Mouse (Mus musculus) A20 (cell line): ENCODE measurements around the gene Dynlrb1.

ENCODE experiments used
- DNase-seq: peaks from one replicate; pipeline ENCODE4 v3.0.0-alpha.2; 2011; ENCODE audit warnings: low read depth, low spot score

Gene Dynlrb1

DNA sequence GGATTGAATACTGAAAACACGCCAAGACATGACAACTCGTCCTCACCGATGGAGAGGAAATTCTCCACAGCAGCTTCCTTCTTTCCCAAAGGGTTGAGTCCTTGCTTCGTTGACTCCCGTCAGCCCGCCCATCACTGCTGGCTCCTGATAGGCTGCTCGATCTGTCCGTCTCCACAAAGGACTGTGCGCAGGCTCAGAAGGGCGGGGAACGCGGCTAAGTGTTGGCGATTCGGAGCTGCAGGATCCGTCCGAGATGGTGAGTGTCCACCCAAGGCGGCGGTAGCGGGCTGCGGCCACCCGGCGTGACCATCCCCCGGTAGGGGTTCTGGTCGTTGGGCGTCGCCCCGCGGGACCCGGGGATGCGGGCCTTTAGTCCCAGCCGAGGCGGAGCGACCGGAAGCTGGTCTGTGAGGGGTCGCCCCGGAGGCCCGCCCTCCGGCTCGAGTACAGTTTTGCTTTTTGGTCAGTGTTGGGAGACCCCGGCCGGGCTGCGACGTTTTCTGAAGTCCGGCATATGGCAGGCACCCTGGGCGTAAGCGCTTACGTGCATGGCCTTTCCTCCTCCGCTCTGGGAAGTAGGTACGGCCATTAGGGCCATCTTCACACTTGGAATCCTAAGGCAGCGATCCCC is at the start of gene Dynlrb1:
Gene Dynlrb1, plus strand, starts transcription at position 172 of the 631 bp plus-strand sequence.
- DNase-seq: peak; percentile 98

GRCm38 (mm10) chr2:155207419-155207818 is 28.9 kb upstream of the Dynlrb1 start:
- DNase-seq: no peak

GRCm38 (mm10) chr2:155223145-155223544 is 13.2 kb upstream of the Dynlrb1 start:
- no peak for DNase-seq

- DNase-seq: no peak
Measured at GRCm38 (mm10) chr2:155224721-155225120, 11.6 kb upstream of the Dynlrb1 start.

DNA sequence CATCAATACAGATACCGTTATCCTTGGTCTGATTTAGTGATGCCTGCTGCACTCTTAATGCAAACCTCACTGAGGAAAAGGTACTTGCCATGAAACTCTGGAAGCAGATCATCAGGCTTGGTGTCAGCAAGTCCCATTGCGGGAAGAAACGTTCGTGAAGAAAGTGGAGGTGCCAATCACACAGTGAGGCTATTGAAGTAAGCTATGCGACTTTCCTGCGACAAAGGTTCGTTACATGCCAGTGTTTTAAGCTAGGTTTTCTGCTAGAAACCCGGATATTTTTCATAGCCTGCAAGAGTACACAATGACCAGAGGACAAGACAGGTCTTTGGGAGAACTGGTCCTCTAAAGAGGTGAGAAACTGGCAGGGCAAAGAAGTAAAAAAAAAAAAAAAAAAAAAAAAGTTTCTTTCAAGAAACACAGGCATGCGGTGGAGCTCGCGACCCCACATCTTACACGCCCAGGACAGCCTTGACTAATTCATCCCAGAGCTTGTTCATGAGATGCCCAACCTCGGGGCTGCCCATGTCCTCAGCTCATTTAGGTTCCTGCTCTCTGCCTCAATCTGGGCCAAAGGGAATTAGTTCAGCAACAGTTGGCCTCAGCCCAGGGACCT is 479 bp upstream of the Dynlrb1 start:
- no peak for DNase-seq

- no peak for DNase-seq
Measured at GRCm38 (mm10) chr2:155237276-155237675, 943 bp downstream of the Dynlrb1 start.

DNA sequence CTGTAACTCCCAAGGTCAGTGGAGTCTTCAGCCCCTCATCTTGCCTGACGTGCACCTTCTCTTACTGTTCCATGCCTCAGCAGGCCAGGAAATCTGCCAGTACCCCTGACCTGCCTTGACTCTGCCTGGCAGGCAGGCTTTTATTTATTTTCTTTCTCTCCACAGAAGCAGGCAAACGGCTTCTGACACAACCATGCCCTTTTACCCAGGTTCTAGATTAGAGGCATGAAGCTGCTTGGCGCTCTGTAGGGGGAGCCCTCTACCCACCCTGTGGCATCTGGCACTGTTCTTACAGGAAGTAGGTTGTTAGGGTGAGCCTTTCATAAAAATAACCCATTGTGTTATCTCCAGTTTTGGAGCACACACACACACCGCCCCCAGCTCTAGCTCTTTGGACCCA is 4.6 kb downstream of the Dynlrb1 start:
- DNase-seq: peak; percentile 69

GRCm38 (mm10) chr2:155242296-155242855 is 6.0 kb downstream of the Dynlrb1 start:
- DNase-seq: no peak

GRCm38 (mm10) chr2:155246231-155246630 is 9.9 kb downstream of the Dynlrb1 start:
- no peak for DNase-seq

DNA sequence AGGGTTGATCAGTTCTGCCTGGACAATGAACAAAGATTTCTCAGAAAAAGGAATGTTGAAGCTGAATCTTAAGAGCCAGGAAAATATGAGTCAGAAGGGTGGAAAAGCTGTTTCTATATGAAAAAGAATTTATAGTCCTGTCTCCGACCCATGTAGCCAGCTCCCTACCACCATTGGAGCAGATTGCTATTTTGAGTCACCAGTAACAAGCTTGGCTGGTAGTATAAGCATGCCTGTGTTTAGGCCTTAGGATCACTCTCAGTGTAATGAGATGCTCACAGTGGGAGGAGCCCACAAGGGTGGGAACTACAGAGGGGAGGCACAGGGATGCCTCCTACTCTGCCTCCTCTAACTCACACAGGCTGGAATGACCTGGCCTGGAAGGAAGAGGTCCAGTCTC is 11.9 kb downstream of the Dynlrb1 start:
- no peak for DNase-seq

DNA sequence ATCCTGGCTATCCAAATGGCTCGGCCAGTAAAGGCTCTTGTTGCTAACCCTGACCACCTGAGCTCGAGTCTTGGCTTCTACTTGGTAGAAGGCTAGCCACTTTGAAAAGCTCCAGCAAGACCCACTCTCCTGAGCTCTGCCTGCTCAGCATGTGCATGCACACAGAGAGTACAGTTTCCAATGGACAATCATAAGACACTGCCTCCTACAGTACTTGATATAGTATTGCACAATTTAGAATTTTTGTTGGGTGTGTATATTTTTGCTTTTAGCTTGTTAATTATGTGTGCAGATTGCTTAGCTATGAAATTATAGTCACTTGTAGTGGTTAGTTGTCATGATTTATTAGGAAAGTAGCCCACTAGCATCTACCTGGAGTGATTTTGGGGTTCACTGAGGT is 12.4 kb downstream of the Dynlrb1 start:
- DNase-seq: no peak

DNA sequence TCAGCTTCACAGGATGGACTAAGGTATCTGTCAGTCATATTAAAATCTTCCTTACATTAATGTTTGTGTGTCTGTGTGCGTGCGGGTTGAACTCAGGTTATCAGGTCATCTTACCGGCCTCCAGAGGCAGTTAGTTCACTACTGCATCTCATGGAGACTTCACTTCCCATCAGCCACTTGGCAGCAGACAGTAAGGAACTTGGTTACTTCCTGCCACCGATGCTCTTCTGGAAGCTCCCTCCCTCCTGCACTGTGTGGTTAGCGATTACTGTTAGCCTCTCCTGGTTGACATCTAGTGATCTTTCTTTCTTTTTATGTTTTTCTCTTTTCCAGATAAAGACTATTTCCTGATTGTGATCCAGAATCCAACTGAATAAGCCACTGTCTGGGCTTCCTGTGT is 13.3 kb downstream of the Dynlrb1 start:
- DNase-seq: no peak

GRCm38 (mm10) chr2:155265526-155265925 is 29.2 kb downstream of the Dynlrb1 start:
- DNase-seq: no peak

DNA sequence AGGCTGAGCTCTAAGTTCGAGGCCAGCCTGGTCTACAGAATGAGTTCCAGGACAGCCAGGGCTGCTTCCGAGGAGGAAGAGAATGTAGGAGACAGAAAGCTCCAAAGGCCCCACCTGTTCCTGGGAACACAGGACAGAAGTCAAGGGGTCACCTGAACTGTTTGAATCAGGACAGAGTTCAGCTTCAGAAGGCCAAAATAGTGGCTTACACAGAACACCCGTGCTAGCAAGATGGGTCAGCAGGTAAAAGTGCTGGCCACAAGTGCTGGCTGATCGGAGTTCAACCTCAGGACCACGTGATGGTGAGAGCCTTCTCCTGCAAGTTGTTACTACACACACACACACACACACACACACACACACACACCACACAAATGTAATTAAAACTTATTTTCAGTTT is 30.6 kb downstream of the Dynlrb1 start:
- no peak for DNase-seq

- DNase-seq: peak; percentile 60
Measured at GRCm38 (mm10) chr2:155271957-155272356, 35.6 kb downstream of the Dynlrb1 start.

- DNase-seq: no peak
Measured at GRCm38 (mm10) chr2:155272396-155273170, 36.2 kb downstream of the Dynlrb1 start.

GRCm38 (mm10) chr2:155273603-155274002 is 37.3 kb downstream of the Dynlrb1 start:
- no peak for DNase-seq

DNA sequence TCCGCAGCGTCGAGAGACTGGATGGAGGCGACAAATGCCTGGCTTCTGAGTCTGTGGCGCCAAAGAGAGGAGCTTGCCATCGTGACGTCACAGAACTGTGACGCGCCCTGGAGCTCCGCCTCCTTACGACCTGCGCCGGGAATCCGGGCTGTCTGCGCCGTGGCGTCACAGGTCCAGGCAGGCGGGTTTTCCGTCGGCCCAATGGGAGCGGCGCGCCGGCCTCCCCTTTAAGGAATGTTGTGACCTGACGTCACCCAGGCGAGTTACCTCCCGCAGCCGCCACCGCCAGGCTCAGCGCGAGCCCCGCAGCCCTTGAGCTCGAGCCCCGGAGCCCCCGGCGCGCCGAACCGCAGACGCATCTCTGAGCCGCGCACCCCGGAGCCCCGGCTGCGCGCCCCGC is 39.9 kb downstream of the Dynlrb1 start, which contains the start of gene Map1lc3a:
Gene Map1lc3a, plus strand, starts transcription at position 103 of the 400 bp plus-strand sequence.
- DNase-seq: peak; percentile 88

- DNase-seq: peak; percentile 76
Measured at GRCm38 (mm10) chr2:155276621-155277175, 40.4 kb downstream of the Dynlrb1 start.

DNA sequence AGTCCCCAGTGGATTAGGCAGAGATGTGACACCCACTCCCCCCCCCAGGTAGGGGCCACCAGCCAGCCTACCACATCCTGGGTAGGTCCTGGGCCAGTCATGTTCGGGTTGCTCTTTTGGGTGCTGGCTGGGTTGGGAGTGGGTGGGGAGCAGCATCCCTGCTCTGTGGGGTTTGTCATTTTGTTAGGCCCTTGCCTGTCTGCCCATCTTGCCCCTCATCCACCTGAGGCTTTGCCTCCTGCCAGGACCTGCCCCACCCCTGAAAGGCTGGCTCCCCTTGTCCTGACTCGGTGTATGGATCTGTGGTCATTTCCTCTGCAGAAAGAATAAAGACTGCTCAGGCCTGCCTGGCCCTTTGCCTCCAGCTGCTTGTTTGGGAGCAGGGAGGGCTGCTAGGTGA is 41.4 kb downstream of the Dynlrb1 start:
- no peak for DNase-seq

- no peak for DNase-seq
Measured at GRCm38 (mm10) chr2:155278361-155278760, 42.0 kb downstream of the Dynlrb1 start.

- DNase-seq: no peak
Measured at GRCm38 (mm10) chr2:155279163-155279562, 42.8 kb downstream of the Dynlrb1 start.
